ENCODE assay signal across 12 mouse cellular contexts in genomic region chr6:63432751-63433150, GRCm38 (mm10).
"Had no signal": no experiment of that assay in that cellular context is flagged by ENCODE, and none has a peak within 500 bp of the region (broad histone marks: within the 10 kb centered on the region; RNA-seq: fewer than 3 reads in every experiment).

No protein-coding gene starts in this region.

- DNase-seq: retina, postnatal 1 day; right cerebral cortex, adult 18-20 months; right cerebral cortex, postnatal 14 days; right cerebral cortex, postnatal 25 days; right cerebral cortex, postnatal 4 days; spleen, adult 18-20 months; thymus, adult 18-20 months; thymus, adult 2 months; thymus, postnatal 14 days; thymus, postnatal 25 days; thymus, postnatal 36 days; thymus, postnatal 4 days had no signal
